Mouse (Mus musculus): ENCODE measurements around the gene Cdh24.
A peak's percentile ranks its signal among the peaks of the same experiment; 100 is the strongest.
"Not testable (repeated sequence)": the region's sequence is repeated elsewhere in the genome, so short reads cannot be mapped to it uniquely, and the experiment has no call there.

The Cdh24 gene

GRCm38 (mm10) chr14:54642224-54642944 lies 1.2 kb upstream of the Cdh24 start:
- DNase-seq (ENCODE audit: low spot score): no peak

DNA sequence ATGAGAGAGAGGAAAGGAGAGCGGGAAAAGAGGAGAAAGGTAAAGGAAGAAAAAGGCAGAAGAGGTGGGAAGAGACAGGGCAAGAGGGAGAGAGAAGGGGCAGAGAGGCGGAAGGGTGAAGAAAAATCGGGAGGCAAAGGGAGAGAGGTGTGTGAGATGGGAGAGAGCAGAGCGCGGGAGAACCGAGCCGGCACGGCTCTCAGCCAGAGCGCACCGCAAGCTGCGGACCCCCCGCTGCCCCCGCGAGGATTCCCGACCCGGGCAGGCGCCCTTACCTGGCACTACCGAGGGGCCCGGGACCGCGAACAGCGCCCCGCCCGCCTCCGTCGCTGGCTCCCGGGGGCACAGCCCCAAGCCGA lies 239 bp downstream of the Cdh24 start, which contains the start of gene Gm17606:
TSS of gene Gm17606 (plus strand) at position 7 of the 359 bp plus-strand sequence.
- no peak for DNase-seq (ENCODE audit: low spot score)

- no peak for DNase-seq (ENCODE audit: low spot score)
These were observed 1.0 kb downstream of the Cdh24 start for GRCm38 (mm10) chr14:54640121-54640520.

GRCm38 (mm10) chr14:54638210-54638609 lies 3.0 kb downstream of the Cdh24 start:
- no peak for DNase-seq (ENCODE audit: low spot score)

DNA sequence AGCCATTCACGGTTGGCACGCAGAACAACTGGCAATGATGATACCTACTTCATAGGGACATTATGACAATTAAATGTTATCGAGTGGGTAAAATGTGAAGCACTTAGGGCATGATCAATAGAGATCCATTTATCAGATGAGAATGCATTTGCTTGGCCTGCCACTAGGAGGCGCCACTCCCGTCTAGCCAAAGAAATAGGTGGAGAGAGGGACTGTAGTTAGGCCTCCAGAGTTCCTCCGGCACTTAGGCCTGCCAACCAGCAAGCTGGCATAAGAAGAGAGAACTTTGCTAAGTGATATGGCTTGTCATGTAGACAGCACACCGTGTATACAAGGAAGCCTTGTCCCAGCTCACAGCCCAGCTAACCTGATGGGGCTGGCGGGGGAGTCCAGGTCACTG lies 4.2 kb downstream of the Cdh24 start:
- DNase-seq (ENCODE audit: low spot score): no peak

- no peak for DNase-seq (ENCODE audit: low spot score)
These were observed 7.0 kb downstream of the Cdh24 start for GRCm38 (mm10) chr14:54634182-54634581.

- DNase-seq (ENCODE audit: low spot score): no peak
These were observed 8.9 kb downstream of the Cdh24 start for GRCm38 (mm10) chr14:54632252-54632651.

DNA sequence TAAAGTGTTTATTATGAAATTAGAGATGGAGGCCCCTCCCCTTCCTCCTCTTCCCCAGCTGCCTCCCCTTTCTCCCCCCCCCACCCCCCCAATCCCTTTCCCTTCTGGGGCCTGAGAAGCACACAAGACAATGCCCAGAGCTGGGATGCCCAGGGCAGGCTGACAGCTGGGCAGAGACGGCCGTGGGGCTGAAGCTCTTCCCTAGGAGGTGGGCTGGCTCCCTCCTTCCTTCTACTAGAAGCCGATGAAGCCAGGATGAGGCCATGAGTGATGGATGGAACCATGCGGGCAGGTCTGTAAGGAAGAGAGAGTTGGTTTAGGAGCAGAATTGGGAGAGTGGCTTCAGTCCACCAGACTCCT lies 9.9 kb downstream of the Cdh24 start:
- DNase-seq (ENCODE audit: low spot score): no peak

DNA sequence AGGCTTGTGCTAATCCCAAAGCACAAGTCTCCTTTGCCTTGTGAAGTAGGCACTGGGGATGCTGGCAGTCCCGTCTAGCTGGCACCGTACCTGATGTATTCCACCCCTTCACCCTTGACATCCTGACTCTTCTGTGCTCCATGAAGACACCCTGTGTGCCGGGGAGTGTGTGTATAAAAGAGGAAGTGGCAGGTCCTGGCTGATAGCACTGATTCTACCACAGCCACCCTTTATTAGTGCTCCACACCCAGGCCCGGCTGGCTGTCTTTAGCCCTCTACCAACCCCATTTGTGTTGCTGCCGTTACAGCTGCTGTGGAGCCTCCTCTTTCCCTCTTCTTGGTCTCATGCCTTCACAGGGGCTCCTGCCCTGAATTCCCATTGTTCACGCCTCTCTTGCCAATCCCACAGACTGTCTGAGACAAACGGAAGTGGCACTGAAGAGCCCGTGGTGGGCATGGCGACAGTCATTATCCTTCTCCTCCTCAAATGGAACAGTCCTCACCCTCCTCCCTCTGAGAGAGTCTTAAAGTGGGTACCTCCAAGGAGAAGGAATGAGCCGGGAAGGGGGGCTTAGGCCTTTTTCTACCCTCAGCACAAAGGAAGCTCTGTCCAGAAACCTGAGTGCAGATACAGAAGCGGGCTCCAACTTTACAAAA lies 10.5 kb downstream of the Cdh24 start:
- no peak for DNase-seq (ENCODE audit: low spot score)

GRCm38 (mm10) chr14:54629797-54630196 lies 11.4 kb downstream of the Cdh24 start:
- DNase-seq (ENCODE audit: low spot score): no peak

DNA sequence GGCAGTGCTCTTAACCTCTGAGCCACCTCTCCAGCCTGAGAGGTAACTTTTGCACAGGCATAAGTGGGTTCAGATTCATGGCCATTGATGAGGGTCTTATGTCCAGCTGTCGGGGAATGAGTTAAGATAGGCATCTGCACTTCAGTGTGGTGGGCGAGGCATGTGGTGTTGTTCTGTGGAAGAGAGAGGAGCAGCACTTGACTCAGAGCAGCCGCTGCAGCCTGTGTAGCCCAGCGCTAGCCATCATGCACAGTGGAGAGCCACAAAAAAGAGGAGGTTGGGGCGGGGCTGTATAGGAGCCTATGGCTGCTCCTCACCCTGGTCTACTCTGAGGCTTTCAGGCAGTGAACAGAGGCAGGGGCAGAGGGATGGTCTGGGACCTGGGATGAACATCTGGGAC lies 13.1 kb downstream of the Cdh24 start:
- DNase-seq (ENCODE audit: low spot score): no peak

- DNase-seq (ENCODE audit: low spot score): no peak
These were observed 16.2 kb downstream of the Cdh24 start for GRCm38 (mm10) chr14:54624976-54625375.

- DNase-seq (ENCODE audit: low spot score): no peak
These were observed 17.8 kb downstream of the Cdh24 start for GRCm38 (mm10) chr14:54623334-54623733.

GRCm38 (mm10) chr14:54621133-54621532 lies 20.0 kb downstream of the Cdh24 start, which contains the start of gene Psmb11:
Gene Psmb11 (plus strand): TSS chr14:54621433.
- DNase-seq (ENCODE audit: low spot score): no peak

DNA sequence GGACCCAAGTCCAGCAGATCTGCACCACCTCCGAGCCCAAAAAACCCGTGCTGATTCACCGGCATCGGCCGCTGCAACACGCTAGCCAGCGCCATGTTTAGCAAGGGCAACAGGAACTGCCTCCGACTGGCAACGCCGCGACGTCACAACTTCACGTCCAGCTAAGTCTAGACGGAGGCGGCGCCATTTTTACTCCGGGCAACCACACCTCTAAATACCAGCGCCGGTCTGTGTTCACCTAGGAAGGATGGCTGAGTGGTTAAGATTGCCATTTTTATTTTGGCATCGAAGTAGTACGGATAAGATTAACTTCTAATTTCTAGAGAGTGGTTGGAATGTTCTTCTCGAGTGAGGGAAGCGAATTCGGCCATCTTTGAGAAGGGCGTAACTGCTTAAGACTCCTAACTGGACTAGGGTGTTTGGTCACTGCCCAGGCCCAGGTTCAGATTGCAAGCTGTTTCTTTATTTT lies 23.2 kb downstream of the Cdh24 start, which contains the start of gene Psmb5:
TSS of gene Psmb5 (minus strand) at position 126 of the 469 bp plus-strand sequence.
- peak; percentile 91 for DNase-seq (ENCODE audit: low spot score)

- DNase-seq (ENCODE audit: low spot score): no peak
These were observed 23.8 kb downstream of the Cdh24 start for GRCm38 (mm10) chr14:54617152-54617896.

DNA sequence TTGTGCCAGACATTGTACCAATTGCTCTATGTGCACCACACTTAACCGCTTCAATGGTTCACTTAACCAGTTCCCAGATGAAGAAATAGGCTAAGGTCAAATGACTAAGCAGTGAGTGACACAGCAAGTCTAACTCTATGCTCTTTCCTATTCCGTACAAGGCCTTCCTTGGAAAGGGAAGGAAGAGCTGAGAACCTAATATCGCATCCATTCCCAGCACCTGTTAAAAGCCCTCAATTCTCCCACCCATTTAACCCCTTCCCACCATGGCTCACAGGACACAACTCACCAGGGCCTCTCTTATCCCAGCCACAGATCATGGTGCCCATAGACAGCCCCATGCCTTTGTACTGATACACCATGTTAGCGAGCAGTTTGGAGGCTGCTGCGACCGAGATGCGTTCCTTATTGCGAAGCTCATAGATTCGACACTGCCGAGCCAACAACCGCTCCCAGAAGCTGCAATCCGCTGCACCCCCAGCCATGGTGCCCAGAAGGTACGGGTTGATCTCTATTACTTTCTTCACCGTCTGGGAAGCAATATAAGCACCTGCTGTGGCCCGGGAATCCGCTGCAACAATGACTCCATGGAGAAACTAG lies 24.8 kb downstream of the Cdh24 start:
- DNase-seq (ENCODE audit: low spot score): no peak

DNA sequence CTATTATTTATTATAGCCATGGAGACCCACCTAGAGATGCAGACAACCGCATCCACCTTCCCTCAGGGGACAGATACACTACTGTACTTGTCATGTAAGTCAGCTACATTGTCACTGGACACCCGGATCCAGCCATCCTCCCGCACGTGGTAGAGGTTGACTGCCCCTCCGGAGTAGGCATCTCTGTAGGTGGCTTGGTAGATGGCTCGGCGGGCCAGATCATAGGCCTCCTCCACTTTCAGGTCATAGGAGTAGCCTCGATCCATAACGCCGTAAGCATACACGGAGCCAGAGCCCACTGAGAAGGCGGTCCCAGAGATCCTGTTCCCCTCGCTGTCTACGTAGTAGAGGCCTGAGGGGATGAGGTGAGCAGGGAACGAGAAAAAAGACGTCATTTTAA lies 27.0 kb downstream of the Cdh24 start:
- not testable (repeated sequence) for DNase-seq (ENCODE audit: low spot score)

DNA sequence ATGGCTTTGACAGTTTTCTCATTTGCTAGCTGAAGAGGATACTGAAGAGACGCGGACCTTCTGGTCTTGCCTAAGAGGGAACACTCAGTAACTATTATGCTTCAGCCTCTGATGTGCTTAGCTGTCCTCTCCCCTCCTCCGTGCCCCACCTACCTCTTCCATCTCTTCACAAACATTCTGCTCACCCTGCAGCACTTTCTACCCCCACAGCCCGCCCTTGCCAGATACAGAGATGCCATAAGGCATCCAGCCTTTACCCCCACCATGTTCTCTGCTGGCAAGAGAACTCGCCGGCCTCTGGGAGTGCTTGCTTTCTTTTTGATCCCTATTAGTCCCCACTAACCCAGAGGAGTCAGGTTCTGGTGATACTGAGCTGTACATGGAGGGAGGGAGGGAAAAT lies 30.5 kb downstream of the Cdh24 start:
- DNase-seq (ENCODE audit: low spot score): no peak

DNA sequence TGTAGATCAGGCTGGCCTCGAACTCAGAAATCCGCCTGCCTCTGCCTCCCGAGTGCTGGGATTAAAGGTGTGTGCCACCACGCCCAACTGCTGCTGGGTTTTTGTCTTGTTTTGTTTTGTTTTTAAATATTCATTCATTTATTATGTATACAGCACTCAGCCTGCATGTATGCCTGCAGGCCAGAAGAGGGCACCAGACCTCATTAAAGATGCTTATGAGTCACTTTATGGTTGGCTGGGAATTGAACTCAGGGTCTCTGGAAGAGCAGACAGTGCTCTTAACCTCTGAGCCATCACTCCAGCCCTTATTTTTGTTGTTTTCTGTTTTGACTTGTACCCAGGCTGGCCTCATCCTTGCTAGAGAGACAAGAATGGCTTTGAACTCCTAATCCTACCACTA lies 31.2 kb downstream of the Cdh24 start:
- no peak for DNase-seq (ENCODE audit: low spot score)

DNA sequence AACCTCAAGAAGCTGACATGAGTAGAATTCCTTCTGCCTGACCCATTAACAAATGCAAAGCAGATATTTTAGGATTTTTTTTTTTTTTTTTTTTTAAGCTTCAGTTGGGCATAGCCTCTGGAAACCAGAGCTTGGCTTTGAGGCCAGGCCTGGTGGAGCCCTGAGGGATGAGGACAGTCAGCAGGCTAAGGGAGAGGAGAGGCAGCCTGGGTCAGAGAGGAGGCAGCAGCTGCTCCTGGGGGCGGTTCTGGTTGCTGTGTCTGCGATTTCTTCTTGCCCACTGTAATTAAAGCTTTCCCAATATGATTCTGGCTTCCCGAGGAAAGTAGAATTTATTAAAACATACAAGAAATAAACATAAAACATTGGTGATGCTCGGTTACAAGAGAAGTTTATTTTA lies 31.9 kb downstream of the Cdh24 start:
- DNase-seq (ENCODE audit: low spot score): no peak

GRCm38 (mm10) chr14:54607226-54607625 lies 33.9 kb downstream of the Cdh24 start:
- no peak for DNase-seq (ENCODE audit: low spot score)

Data from testis, postnatal 14 days (tissue).